Mouse (Mus musculus) heart, postnatal 0 days (tissue): ENCODE results near the gene Cog3. TPM values are rescaled to one million over a fixed set of nuclear protein-coding genes. Genes with fewer than 3 reads are reported as not detected.

Experiments used
- ATAC-seq: fragments of 200-750 bp; cut with Nextera tagmentation; 2 replicates; pipeline ENCODE4 v1.8.0; 2017; ENCODE audit warnings: low read depth, moderate number of reproducible peaks, moderate library complexity; ENCODE audit not compliant: insufficient read depth
- DNase-seq: peaks from one replicate; pipeline ENCODE4 v3.0.0-alpha.2; 2016; ENCODE audit warnings: low spot score
- H3K27ac ChIP-seq: fragments of 300-500 bp; sonication (generic); 2 replicates; pipeline ENCODE4 v1.5.1; 2014; ENCODE audit warnings: low read depth, mild to moderate bottlenecking
- H3K27me3 ChIP-seq: fragments of 300-500 bp; sonication (generic); 2 replicates; pipeline ENCODE4 v1.6.1; 2014; ENCODE audit warnings: low read length, mixed read lengths; ENCODE audit not compliant: control insufficient read depth, insufficient read depth
- H3K36me3 ChIP-seq: fragments of 300-500 bp; sonication (generic); replicated peaks from 2 replicates; pipeline ENCODE4 v1.6.1; 2014; ENCODE audit warnings: low read length, mixed read lengths; ENCODE audit not compliant: control insufficient read depth, insufficient read depth
- H3K4me1 ChIP-seq: fragments of 300-500 bp; sonication (generic); 2 replicates; pipeline ENCODE4 v1.6.1; 2014; ENCODE audit warnings: antibody characterized with exemption; ENCODE audit not compliant: control insufficient read depth, insufficient read depth
- H3K4me2 ChIP-seq: fragments of 300-500 bp; sonication (generic); 2 replicates; pipeline ENCODE4 v1.6.1; 2014; ENCODE audit warnings: low read depth, mild to moderate bottlenecking, low read length, moderate library complexity
- H3K4me3 ChIP-seq: fragments of 300-500 bp; sonication (generic); 2 replicates; pipeline ENCODE4 v1.5.1; 2014; ENCODE audit warnings: low read depth, low read length
- H3K9ac ChIP-seq: fragments of 300-500 bp; sonication (generic); replicated peaks from 2 replicates; pipeline ENCODE4 v1.6.1; 2014; ENCODE audit warnings: low read depth, low read length, mixed read lengths
- H3K9me3 ChIP-seq: fragments of 300-500 bp; sonication (generic); replicated peaks from 2 replicates; pipeline ENCODE4 v1.6.1; 2016; ENCODE audit warnings: low read length; ENCODE audit not compliant: control insufficient read depth
- CTCF ChIP-seq: IDR thresholded peaks from 2 replicates; pipeline ENCODE4 v1.5.1; 2016; ENCODE audit warnings: antibody characterized with exemption, control low read depth, low read depth
- EP300 ChIP-seq: IDR thresholded peaks from 2 replicates; pipeline ENCODE4 v1.6.1; 2016; ENCODE audit warnings: antibody characterized with exemption, low read depth
- WGBS: fragments of 180-500 bp; shearing (Covaris S2); extraction: QIAGEN DNeasy Blood & Tissue Kit; methylation state at CpG from one replicate; pipeline ENCODE4 v1.1.7; 2014; 5-methylcytosine and 5-hydroxymethylcytosine counted together
- polyA plus RNA-seq: library from polyadenylated mRNA; unstranded; fragments of >200 nt; fragmentation: Nextera tagmentation; extraction: Ambion mirVana; gene quantifications from 2 replicates; pipeline ENCODE4 v1.2.1, GENCODE M21; 2015
- total RNA-seq: library from RNA; depleted of rRNA; stranded (reverse); fragments of >200 nt; gene quantifications from 2 replicates; pipeline ENCODE4 v1.2.3, GENCODE M21; 2014; ENCODE audit warnings: low replicate concordance

Gene Cog3
- total and polyA plus RNA-seq, 2 experiments from 2014 or later = 8.6 to 12.9 TPM

DNA sequence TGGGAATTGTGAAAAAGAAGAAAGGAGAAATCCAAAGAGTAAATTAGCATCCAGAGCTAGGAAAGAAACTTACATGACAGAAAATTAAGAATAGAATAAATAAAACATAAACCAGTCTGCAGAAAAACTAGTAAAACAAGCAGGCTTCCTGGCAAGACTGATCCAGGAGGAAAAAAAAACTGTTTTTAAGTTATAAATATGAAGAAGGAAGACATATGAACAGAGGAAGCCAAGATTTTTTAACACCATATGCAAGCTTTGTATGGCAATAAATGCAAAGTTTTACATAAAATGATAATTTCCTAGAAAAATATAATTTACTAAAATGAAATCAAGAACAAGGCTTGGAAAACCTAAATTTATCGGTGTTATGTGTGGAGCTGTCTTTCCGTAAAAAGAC is 63.9 kb downstream of the Cog3 start:
- no peak for ATAC-seq
- H3K4me3 ChIP-seq = no peak overlapping the region
- no peaks in the 10 kb centered on the region for H3K4me1 ChIP-seq
- TF ChIP-seq EP300 (no peak), CTCF (no peak)
- no peaks in the 10 kb centered on the region for H3K27me3 ChIP-seq
- H3K4me2 ChIP-seq = no peak overlapping the region
- DNase-seq = no peak
- H3K27ac ChIP-seq = no peak overlapping the region
- no peaks in the 10 kb centered on the region for H3K9me3 ChIP-seq
- no peaks in the 10 kb centered on the region for H3K36me3 ChIP-seq
- no peak overlapping the region for H3K9ac ChIP-seq
- WGBS = 97% methylated on average over 2 of the region's 2 CpGs

DNA sequence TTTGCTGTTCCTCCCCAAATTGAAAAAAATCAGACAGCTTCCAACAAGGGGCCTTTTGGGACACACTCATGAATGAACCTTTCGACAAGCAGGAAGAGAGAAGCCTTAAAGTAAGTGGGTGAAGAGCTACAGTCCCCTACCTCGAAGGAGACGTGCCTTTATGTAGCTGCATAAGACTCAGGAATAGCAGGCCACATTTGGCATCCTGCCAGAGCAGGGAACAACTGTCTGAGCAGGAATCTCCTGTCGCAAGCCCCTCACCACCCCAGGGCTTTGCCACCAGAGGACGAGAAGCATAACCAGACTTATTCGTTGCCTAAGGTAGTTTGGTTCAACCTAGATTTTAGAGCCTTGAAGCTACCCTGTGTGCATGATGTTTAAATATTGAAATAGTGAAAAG is 78.0 kb downstream of the Cog3 start:
- DNase-seq (no peak), ATAC-seq (no peak)
- no peak overlapping the region for H3K4me3 ChIP-seq
- H3K4me2 ChIP-seq = no peak overlapping the region
- WGBS = 29% methylated on average over 6 of the region's 6 CpGs
- H3K27ac ChIP-seq = no peak overlapping the region
- TF ChIP-seq EP300 = no peak
- no peak for TF ChIP-seq CTCF
- H3K27me3 ChIP-seq = no peaks in the 10 kb centered on the region
- H3K4me1 ChIP-seq = no peaks in the 10 kb centered on the region
- H3K9me3 ChIP-seq = no peaks in the 10 kb centered on the region
- no peaks in the 10 kb centered on the region for H3K36me3 ChIP-seq
- H3K9ac ChIP-seq = no peak overlapping the region

DNA sequence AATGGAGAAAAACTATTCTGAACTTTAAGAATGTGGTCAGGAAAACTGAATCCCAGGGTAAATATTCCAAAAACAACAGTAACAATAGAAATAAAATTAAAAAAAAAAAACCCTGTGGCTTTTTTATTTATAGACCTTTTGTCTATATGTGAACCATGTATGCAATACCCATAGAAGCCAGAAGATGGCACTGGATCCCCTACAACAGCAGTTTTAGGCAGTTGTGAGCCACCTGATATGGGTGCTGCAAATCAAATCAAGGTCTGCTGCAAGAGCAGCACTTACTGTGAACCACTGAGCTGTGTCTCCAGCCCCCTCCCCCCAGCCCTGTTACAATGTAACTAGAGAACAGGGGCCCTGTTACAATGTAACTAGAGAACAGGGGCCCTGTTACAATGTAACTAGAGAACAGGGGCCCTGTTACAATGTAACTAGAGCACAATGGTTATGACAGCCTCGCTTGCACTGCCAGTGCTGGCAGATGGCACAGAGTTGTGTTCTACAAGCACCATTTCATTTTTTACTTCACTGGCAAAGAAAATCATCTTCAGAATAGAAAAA is 85.2 kb downstream of the Cog3 start:
- Histone ChIP-seq H3K4me1 (no peaks in the 10 kb centered on the region; the same call in 1 of the 2 replicates), H3K9ac (no peak overlapping the region), H3K9me3 (no peaks in the 10 kb centered on the region), H3K4me3 (no peak overlapping the region), H3K27ac (no peak overlapping the region), H3K36me3 (no peaks in the 10 kb centered on the region), H3K27me3 (no peaks in the 10 kb centered on the region), H3K4me2 (no peak overlapping the region)
- WGBS = 89% methylated on average over 1 of the region's 1 CpGs
- TF ChIP-seq EP300 (no peak), CTCF (no peak)
- no peak for ATAC-seq
- no peak for DNase-seq

DNA sequence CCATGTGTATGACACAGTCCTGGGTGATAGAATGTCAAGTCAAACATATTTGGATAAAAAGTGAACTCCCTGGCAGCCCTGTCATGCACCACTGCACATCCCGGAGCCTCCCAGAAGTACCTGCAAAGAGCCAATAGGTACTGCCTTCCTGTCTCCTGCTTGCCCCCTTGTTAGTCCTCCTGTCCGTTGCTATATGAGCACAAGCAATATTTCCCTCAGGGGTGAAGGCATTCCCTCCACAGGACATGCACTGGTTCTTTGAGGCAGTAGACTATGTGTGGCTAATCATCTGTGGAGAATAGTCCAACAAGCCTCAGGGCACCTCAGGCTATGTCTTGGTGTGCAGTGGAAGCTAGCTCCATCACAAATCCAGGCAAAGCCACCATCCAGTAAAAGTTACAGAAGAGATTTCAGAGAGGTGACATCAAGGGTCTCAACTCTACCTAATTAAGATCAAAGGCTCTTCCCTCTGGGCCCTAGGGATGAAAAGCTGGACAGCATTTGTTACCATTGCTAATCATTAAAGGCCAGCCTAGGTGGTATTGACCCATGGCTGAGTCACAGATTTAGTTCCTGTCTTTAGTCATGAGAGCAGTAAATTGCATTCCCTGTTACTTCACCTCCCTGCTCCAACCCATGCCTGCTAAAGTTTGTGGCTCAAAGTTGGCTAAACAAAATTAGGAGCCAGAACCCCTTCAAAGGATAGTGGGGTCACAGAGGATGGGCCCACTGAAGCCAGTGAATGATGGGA is 88.7 kb downstream of the Cog3 start:
- DNase-seq (no peak), ATAC-seq (no peak)
- Histone ChIP-seq H3K9ac (no peak overlapping the region), H3K4me1 (no peaks in the 10 kb centered on the region; the same call in 1 of the 2 replicates), H3K4me2 (no peak overlapping the region), H3K4me3 (no peak overlapping the region), H3K9me3 (no peaks in the 10 kb centered on the region), H3K36me3 (no peaks in the 10 kb centered on the region), H3K27ac (no peak overlapping the region), H3K27me3 (no peaks in the 10 kb centered on the region)
- TF ChIP-seq EP300 (no peak), CTCF (no peak)
- 89% methylated on average over 2 of the region's 2 CpGs for WGBS

DNA sequence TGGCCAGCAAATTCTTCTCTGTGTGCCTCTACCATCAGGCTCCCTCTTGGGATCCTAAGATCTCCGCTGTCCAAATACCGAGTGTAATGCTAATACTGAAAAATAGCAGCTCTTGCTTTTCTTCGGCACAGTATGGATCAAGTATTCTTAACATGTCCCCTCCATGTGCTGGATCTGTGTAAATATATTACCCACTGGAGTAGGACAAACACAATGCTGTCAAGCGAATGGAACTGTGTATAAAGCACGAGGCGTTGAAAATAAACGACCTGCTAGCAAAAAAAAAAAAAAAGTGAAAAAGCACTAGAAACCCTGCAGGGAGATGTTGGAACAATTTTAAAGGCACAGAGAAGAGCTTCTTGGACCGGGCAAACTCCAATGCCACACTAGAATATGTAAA is 92.8 kb downstream of the Cog3 start:
- TF ChIP-seq EP300 (no peak), CTCF (no peak)
- Histone ChIP-seq H3K4me2 (no peak overlapping the region), H3K27me3 (no peaks in the 10 kb centered on the region), H3K27ac (no peak overlapping the region), H3K9me3 (no peaks in the 10 kb centered on the region), H3K4me3 (no peak overlapping the region), H3K36me3 (no peaks in the 10 kb centered on the region), H3K9ac (no peak overlapping the region), H3K4me1 (no peaks in the 10 kb centered on the region; the same call in 1 of the 2 replicates)
- 75% methylated on average over 8 of the region's 8 CpGs for WGBS
- DNase-seq (no peak), ATAC-seq (no peak)
